Mouse (Mus musculus) inflammation-experienced regulatory T-cells, adult 6 months (primary cell): Measurements from ENCODE around the gene Wars. TPM values are rescaled to one million over a fixed set of nuclear protein-coding genes. Genes with fewer than 3 reads are reported as not detected.
"Not testable (repeated sequence)": the region's sequence is repeated elsewhere in the genome, so short reads cannot be mapped to it uniquely, and the experiment has no call there.

Source experiments
- ATAC-seq: one replicate; pipeline ENCODE4 v1.8.0; 2017
- polyA plus RNA-seq, 3 experiments: library from polyadenylated mRNA; unstranded; fragments of 100-300 nt; shearing (Covaris generic); gene quantifications; one replicate each; pipeline ENCODE4 v1.2.1; 2017

Gene Wars
- polyA plus RNA-seq, 3 experiments from 2014 or later, result 47.8 to 53.4 (median 48.0) TPM

DNA sequence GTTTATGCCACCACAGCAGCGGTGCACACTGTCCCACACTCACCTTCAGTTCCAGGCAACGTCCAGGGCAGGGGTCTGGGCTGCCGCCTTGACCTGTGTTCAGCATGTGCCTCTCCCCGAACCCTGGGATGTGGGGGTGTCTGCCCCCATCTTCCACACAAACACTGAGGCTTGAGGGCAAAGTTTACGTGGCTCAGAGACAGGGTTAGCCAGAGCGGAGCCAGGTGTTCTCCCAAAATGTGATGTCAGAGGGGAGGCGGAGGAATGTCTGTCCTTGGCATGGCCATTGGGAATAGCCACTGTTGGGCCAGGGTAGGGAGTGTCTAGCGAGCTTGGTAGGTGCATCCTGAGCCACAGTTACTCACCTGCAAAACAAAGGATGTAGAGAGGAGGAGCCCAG is 41.2 kb downstream of the Wars start:
- ATAC-seq, result no peak

DNA sequence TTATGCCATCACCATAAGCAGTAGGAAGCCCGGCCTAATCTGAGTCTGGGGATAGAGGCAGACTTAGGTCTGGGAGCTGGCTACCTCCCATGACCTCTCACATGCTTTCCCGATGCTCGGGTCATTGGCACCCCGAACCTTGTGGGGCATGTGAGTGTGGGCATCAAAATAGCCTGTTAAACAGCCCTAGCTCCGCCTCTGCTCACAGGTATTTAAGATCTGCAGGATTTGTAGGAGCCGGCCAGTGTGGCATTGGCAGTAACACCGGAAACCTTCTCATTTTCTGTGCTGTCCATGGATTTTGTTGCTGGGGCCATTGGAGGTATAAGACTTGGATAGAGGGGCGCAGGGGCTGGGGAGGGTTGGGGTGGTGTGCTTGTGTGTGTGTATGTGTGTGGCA is 43.1 kb downstream of the Wars start:
- no peak for ATAC-seq

DNA sequence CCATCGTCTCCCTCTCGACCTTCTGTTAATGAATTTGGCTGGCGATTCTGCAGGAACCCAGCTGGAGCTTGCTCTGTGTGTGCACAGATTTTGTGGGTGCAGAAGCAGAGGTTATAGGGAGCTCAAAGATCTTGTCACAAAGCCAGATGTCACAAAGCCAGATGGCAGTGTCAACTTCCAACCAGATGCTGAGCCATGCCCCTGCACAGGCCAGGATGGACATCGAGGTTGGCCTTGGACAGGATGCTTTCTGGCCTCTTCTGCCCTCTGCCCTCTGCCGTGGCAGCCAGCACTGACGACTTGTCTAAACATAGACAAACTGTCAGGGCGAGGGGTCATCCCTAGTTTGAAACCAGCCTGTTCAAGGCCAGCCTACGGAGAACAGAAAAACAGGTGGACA is 43.8 kb downstream of the Wars start:
- no peak for ATAC-seq

DNA sequence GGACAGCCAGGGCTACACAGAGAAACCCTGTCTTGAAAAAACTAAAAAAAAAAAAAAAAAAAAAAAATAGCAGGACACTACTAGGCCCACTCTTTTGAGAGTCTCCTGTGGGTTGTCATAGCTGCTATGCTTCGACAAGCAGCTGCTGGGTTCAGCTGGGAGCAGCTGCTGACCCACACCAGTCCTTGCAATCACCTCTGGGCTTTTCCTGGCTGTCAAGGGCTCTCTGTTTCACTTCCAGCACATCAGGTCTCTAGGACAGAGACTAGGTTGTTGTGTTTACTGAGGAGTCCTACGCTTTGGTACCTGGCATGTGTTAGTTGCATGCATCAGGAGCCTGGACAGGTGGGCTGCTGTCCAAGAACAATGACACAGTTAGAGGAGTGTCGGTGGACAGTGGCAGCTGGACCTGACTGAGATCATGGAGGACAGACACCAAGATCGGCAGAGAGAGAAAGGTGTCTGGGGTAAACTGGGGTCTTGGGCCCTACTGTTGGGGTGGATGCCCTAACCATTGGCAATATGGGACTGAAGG is 44.4 kb downstream of the Wars start:
- ATAC-seq, result no peak

DNA sequence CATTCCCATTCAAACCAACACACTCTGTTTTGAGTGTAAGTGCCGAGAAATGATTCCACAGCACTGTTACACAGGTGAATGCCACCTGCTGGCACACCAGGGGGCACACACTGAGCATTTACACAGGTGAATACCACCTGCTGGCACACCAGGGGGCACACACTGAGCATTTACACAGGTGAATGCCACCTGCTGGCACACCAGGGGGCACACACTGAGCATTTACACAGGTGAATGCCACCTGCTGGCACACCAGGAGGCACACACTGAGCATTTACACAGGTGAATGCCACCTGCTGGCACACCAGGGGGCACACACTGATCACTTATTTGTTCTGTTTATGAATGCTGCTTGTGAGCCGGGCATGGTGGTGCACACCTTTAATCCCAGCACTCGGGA is 45.9 kb downstream of the Wars start:
- not testable (repeated sequence) for ATAC-seq

DNA sequence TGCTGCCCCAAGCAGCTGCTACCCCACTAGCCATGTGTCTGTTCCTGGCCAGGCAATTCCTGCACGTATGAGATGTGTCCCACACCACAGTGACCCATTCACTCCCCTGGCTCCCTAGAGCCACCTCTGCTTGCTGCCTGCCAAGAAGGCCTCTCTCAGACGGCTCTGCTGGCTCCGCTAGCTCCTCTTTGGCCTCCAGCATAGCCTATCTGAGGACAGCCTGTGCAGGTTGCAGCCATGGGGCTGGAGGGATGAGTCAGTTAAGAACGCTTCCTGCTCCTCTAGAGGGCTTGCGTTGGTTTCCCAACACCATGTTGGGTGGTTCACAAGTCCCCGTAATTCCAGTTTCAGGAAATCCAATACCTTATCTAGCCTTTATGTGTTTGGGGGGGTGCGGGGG is 51.3 kb downstream of the Wars start:
- no peak for ATAC-seq

DNA sequence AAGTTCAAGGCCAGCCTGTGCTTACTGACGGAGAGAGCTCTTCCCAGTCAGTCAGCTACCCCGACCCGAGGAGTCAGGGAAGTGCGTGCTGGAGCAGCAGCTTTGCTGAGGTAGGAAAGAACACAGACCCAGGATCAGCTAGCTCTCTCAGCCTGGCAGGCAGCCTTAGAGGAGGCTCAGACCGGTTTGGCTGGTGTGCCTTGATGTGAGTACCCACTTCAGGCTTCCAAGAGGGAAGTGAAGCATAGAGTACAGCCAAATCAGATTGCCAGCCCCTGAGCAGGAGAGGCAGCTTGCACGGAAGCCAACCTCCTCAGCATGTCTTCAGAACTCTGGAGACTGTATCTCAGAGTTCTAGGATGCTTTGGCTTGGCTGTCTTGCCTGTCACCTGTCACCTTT is 52.8 kb downstream of the Wars start:
- no peak for ATAC-seq

DNA sequence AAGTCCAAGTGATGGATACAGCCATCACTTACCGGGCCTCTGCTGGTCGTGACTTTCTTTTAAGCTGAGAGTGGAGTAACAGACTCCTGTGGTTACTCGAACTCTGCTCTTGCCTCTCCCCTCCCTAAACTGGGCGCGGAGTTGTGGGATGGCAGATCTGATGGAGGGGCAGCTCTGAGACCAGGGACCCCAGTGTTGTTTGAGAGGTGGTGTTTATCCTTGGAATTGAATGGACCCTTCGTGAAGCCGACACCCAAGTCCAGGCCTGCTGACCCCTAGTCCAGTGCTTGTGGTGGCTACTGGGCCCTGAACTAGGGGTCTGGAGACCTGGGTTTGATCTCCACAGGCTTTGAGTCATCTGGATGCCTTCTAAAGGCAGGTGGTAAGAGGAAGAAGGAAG is 57.3 kb downstream of the Wars start:
- no peak for ATAC-seq

DNA sequence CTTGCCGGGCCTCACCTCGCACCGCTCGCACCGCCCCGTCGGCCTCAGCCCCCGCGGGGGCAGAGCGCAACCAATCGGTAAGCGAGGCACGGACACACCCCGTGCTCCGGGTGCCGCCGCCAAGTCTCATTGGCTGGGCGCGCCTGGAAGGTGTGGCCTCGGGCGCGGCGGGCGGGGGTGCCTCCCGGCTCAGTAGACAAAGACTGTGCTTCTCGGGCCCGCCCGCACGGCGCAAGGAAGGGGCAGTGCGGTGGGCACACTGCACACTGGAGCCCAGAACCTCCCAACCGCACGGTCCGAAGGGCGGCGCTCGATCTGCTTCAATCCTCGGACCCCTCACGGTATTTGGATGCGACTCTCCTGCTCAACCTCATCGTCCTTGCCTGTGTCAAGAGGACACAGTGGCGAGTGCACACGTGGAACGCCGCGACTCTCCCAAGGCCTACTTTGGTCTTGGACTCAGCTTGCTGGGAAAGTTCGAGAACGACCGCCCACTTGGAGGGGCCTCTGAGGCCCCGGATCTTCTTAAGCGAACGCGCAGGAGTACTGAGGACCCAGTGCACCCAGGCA is 58.0 kb downstream of the Wars start, which contains the start of the genes Slc25a29 and Slc25a47:
Gene Slc25a29 (minus strand): TSS at position 44 of the 570 bp plus-strand sequence.
Gene Slc25a47 (plus strand): TSS at position 207 of the 570 bp plus-strand sequence.
- ATAC-seq, result peak; percentile 97

DNA sequence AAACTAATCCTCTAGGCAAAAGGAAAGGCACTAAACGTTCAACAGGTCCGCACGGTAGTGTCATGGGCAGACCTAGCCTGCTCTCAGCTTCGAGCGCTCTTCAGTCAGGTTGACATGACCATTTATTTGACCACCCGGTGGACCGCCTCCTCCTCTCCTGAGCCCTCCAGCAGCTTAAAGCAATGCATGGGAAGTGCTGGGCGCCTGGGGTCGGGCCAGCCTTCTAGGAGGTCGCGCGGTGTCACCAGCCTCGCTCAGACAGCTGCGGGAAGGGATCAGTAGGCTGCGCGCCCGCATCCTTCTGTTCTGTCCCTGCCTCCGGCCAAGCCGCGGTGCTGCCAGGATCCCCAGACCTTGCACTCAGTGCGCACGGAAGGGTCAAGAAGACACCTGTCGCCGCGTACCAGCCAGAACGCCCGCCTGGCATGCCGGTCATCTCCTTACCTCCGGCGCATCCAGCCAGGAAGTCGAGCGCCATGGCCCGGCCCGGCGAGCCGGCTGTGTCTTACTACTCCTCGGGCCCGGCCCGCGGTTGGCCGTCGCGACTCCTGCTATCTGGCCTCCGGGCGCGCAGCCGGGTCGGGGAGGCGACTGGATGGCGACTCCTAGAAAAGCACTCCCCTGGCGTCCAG is 58.6 kb downstream of the Wars start:
- peak; percentile 57 for ATAC-seq

DNA sequence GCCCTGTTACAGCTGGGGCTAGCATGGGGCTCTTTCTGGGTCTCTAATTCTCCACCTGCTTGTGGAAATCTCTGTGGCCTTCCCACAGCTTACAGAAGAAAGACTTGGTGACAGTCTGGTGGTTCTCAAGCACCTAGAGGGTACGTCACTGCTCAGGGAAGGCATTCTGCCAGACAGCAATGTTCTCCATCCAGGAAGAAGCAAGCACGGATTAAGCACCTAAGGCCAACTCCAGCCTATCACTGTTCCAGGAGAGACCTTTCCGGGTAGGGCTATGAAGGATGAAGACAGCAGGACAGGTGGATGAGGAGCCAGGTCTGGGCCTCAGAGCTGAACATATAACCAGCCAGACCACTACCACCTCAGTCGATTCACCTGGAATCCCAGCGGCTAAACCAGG is 59.2 kb downstream of the Wars start:
- no peak for ATAC-seq

DNA sequence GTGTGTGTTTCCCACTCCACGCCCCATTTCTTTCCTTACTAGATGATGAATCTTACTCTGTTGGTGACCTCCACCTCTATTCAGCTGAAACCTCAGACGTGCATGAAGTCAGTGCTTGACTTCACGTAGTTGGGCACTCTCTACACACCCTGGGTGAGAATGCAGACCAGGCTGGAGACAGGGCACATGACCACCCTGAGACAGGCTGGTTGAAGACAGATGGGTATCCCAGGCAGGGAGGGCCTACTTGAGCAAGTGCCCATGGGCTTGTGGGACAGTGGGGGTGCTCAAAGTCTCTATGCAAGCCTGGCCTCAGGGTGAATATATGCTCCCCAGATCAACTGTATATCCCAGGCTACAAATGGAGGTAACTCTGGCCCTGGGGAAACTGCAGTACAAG is 59.6 kb downstream of the Wars start:
- ATAC-seq, result no peak

DNA sequence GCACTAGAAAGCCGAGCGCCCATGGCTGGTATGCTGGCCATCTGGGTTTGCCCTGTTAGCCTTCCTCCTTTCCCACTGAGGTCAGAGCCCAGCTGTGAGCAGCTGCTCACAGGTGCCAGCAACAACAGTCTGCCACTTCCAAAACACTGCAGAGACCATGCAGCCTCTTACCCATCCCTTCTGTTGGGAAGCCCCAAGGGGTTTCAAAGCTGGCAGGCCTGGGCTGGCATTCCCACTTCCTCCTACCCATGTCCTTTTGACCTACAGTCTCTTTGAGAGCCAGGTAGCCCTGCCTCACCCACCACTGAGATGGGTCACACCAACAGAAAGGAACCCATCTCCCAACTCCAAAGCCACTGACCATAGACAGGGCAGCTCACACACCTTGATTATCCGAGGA is 60.6 kb downstream of the Wars start:
- no peak for ATAC-seq

DNA sequence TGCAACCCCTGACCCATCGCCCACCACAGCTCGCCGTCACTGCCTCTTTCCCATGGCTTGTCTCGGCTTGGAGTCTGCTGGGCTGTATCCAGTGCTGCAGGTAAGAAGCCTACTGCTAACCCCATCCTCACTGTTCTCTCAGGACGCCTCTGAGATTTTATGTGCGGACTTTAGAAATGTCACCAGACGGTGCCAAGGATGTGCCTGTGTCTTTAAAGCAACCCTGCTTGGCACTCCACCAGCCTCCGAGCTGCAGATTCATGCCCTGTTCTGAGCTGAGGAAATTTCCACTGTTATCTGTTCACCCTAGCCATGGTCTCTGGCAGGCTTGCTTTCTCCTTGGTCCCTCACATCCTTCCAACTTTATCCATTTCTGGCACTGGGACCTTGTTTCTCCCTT is 61.1 kb downstream of the Wars start:
- ATAC-seq, result no peak

DNA sequence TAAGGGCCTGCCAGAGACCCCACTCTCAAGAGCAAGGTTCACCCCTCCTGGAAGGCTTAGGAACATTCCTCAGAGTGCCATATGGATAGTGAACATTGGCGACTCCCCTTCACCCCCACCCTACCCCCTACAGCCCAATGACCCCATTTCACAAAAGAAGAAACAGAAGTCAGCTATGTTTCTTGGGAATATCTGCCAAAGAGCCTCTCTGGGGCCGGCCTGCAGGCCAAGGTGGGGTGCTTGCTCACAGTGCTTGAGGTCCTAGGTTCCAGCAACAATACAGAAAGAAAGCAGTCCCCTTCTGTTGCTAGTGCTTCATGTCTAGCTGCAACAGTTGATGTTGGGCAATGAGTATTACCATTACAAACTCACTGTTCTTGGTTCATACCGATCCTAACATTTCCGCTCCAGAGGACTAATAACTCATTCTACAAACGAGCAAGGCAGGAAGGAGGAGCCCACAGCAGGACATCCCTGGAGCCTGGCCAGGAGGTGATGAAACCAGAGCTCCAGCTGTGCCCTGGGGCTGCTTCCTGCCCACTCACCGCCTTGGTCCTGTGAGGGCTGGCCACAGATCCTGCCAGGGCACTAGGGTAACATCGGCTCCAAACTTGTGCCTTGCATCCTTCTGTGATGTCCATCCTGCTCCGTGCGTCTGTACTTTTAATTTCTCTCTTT is 61.9 kb downstream of the Wars start:
- no peak for ATAC-seq

DNA sequence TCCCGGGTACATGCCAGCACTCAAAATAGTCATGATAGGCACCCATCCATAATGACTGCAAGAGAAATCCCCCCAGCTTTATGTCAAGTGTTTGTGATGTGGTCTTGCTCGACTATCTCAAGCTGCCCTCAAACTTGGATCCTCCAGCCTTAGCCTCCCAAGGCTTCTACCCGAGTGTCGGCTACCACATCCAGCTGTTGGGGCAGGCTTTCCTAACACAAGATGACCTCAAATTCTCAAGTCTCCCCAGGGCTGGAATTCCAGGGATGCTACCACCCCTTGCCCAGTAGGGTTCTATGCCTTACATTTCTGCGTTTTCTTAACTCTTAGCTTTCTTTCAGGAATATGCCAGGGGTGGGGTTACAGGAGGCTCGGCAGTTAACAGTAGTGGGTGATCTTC is 63.6 kb downstream of the Wars start:
- ATAC-seq, result no peak

DNA sequence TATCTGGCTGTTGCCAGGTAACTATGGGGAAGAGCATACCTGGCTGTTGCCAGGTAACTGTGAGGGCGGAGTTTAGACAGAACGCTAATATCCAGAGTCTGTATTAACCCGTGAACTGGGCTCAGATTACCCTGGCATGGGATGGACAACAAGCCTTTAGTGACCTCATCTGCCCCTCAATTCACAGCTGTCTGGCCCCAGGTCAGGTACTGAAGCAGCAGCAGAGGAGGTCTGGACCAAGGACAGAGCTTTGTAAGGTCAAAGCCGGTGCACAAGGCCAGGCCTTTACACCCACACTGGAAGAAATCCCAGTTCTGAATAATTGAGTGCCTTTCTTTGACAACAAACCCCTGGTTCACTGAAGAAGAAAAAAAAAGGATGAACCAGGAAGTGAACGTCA is 64.3 kb downstream of the Wars start:
- no peak for ATAC-seq

DNA sequence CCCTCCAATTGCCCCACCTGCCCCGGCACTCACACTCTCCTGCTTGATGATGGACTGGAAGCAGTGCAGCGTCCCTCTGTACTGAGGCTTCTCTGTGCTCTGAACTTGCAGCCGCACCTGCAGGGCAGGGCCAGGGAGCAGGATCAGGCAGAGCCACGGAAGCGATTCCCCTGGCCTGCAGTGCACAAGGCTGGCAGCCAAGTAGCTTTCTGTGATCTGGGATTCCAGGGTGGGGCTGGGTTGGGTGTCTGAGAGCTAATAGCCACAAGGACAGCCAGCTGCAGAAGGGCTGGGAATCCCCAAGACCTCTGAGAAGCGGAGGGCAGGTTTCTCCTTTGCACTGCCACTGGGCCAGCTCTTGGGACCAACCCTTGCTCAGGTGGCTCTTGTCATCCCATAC is 66.3 kb downstream of the Wars start:
- no peak for ATAC-seq

DNA sequence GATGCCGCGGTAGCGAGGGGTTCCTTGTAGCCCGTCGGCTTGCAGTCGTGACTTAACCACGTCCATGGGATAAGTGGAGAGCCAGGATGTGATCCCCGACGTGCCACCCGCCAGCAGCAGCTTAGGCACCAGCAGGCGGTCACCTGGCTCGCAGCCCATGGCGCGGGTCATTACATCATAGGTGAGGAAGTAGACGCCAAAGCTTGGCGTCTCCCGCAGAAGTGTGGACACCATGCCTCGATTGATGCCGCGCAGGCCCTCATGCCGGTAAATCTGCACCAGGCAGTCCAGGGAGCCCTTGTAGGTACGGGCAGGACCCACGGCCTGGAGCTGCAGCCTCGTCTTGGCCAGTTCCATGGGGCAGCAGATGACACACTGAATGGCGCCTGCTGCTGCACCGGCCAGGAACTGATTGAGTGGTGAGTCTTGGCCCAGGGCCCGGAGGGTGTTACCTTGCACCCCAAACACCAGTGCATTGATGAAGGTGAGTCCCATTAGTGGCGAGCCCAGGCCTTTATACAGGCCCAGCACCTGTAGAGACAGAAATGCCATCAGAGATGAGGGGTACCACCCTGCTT is 66.9 kb downstream of the Wars start:
- no peak for ATAC-seq

DNA sequence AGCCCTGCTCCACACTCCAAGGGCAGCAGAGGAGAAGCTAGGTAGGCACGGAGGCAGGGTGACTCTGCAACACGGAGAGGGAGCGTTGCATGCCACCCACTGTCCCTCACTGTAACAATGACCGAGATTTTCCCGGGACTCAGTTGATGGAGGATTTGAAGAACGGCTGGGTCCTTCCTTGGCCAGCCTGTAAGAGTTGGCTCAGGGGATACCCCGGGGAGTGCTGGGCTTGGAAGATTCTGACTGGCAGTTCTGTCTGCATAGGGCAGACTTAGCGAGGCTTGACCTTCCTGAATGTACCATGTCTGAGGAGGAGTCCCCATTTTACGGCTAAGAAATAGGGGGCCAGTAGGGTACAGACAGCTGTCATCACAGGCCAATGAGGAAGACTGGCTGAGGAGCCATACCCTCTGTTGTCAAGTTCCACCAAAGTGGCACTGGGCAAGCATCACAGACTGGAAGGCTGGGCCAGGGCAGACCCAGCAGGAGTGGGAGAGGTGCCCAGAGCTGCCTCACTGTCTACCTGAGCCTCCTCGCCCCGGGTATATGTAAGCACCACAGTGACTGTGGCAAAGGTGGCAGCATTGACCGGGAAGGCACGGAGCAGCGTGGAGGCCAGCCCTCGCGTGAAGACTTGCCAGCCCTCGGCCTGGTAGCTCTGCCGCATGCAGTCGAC is 67.6 kb downstream of the Wars start:
- no peak for ATAC-seq

DNA sequence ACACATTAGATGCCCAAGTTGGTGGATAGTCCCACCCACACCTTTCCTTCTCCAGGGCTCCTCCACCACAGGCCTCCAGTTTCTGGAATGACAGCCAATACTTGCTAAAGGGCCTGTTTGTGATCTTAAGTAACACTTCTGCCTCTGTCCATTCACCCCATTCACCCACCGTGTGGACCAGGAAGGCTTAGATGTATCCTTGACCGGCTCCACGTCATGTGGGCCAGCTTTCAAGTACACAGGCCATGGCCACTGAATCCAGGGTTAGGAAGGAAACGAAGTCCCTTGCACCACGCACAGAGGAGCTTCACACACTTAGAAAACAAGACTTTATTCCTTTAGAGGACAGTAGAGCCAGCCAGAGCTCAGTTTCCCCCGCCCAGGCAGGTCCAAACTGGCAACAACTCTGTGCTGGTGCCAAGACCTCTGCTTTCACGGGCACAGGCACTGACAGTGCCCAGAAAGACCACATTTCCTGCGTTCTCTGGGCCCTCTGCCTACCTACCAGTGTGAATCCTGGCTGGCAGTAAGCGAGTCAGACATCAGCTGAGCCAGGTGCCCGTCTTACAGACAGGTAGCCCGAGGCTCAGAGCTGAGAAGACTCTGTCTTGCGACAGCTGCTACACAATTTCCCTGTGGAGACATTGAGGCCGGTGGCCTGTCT is 68.3 kb downstream of the Wars start:
- no peak for ATAC-seq

DNA sequence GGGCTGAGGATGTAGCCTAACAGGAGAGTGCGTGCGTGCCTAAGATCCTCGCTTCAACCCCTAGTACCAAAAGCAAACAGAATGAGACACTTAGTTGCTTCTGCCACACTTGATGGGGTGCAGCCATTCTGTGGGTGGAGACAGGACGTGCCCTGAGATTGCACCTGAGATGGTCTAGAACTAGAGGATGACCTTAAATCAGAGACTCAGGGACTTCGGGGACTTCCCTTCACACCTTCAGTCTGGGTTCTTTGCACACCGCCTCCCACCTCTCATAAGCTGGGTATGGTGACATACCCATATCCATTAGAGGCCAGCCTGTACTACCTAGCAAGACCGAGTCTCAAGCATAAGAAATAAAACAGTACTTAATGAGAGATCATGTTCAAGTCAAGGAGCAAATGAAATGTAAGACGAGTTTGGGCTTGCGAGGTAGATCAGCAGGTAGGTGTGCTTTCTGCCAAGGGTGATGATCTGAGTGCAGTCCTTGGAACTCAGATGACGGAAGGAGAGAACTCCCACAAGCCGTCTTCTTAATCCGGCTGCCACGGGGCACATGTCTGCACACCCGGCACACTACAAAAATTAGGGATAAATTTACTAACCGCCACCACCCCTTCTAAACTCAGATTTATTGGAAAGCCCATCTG is 69.6 kb downstream of the Wars start:
- ATAC-seq, result peak; percentile 48
